Mouse (Mus musculus) embryonic fibroblast, embryonic 13.5 days (primary cell): Measurements from ENCODE around the gene Bcl2l14.

Experiments used
- CTCF ChIP-seq: IDR thresholded peaks from 2 replicates; pipeline ENCODE4 v1.5.1; 2011; ENCODE audit warnings: mild to moderate bottlenecking, control low read depth, low read length, moderate library complexity, borderline replicate concordance; ENCODE audit not compliant: insufficient read depth
- POLR2A ChIP-seq: IDR thresholded peaks from 2 replicates; pipeline ENCODE4 v1.6.1; 2011; ENCODE audit warnings: low read depth, mild to moderate bottlenecking, control low read depth, low read length, moderate library complexity

DNA sequence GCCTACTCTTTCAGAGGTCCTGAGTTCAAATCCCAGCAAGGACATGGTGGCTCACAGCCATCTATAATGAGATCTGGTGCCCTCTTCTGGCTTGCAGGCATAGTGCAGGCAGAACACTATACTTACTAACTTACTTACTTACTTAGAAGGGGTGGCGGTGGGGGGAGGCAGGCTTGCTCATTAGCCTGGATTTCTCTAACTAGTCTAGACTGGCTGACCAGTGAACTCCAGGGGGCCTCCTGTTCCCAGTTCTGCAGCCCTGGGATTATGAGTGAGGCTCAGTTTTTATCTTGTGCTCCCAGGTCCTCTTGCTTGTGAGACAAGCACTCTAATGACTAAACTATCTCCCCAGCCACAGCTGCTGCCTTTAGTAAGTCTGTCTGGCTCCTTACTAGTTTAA is 58.0 kb downstream of the Bcl2l14 start:
- TF ChIP-seq CTCF (0 out of 2 replicates have a peak, but pooled peaks have one; percentile 19), POLR2A (no peak)
